Mouse (Mus musculus): ENCODE results near the gene Tmem167b.

The Tmem167b gene

GRCm38 (mm10) chr3:108537303-108537702, 25.0 kb downstream of the Tmem167b start:
- DNase-seq (ENCODE audit: inconsistent age in 2 of 2, low spot score in 1 of 2), result peak; percentile 86 to 95

GRCm38 (mm10) chr3:108536517-108537260, 25.6 kb downstream of the Tmem167b start, which contains the start of gene 5330417C22Rik:
5330417C22Rik (minus strand) TSS chr3:108536536.
- peak; percentile 41 to 70 for DNase-seq (ENCODE audit: inconsistent age in 2 of 2, low spot score in 1 of 2)

GRCm38 (mm10) chr3:108535896-108536516, 26.3 kb downstream of the Tmem167b start:
- peak in 1 of 2 experiments; percentile 33 for DNase-seq (ENCODE audit: inconsistent age in 2 of 2, low spot score in 1 of 2)

GRCm38 (mm10) chr3:108533951-108534350, 28.3 kb downstream of the Tmem167b start, which contains the start of gene 1700013F07Rik:
1700013F07Rik (plus strand) TSS chr3:108534150.
- peak; percentile 39 to 67 for DNase-seq (ENCODE audit: inconsistent age in 2 of 2, low spot score in 1 of 2)

GRCm38 (mm10) chr3:108533114-108533885, 29.0 kb downstream of the Tmem167b start:
- peak; percentile 45 to 56 for DNase-seq (ENCODE audit: inconsistent age in 2 of 2, low spot score in 1 of 2)

GRCm38 (mm10) chr3:108528489-108528888, 33.8 kb downstream of the Tmem167b start:
- no peak for DNase-seq (ENCODE audit: inconsistent age in 2 of 2, low spot score in 1 of 2)

GRCm38 (mm10) chr3:108523415-108523814, 38.9 kb downstream of the Tmem167b start:
- no peak for DNase-seq (ENCODE audit: inconsistent age in 2 of 2, low spot score in 1 of 2)

- no peak for DNase-seq (ENCODE audit: inconsistent age in 2 of 2, low spot score in 1 of 2)
These were observed 44.0 kb downstream of the Tmem167b start for GRCm38 (mm10) chr3:108518276-108518675.

GRCm38 (mm10) chr3:108513465-108513864, 48.8 kb downstream of the Tmem167b start:
- DNase-seq (ENCODE audit: inconsistent age in 2 of 2, low spot score in 1 of 2), result no peak

- no peak for DNase-seq (ENCODE audit: inconsistent age in 2 of 2, low spot score in 1 of 2)
These were observed 51.4 kb downstream of the Tmem167b start for GRCm38 (mm10) chr3:108510716-108511483.

- DNase-seq (ENCODE audit: inconsistent age in 2 of 2, low spot score in 1 of 2), result no peak
These were observed 52.1 kb downstream of the Tmem167b start for GRCm38 (mm10) chr3:108510156-108510555.

GRCm38 (mm10) chr3:108508745-108509474, 53.4 kb downstream of the Tmem167b start:
- DNase-seq (ENCODE audit: inconsistent age in 2 of 2, low spot score in 1 of 2), result no peak

Data from adrenal gland, adult (tissue).